Mouse (Mus musculus) lung, embryonic 16.5 days (tissue): Measurements from ENCODE around the gene Araf. TPM values are rescaled to one million over a fixed set of nuclear protein-coding genes. Genes with fewer than 3 reads are reported as not detected.

Experiments used
- microRNA-seq: library from miRNA; unstranded; fragments of <30 nt; microRNA quantifications from one replicate; pipeline ENCODE4, GENCODE M21; 2016
- polyA plus RNA-seq: library from polyadenylated mRNA; unstranded; fragments of >200 nt; fragmentation: Nextera tagmentation; extraction: Ambion mirVana; gene quantifications from 2 replicates; pipeline ENCODE4 v1.2.1, GENCODE M21; 2015

Araf gene
- polyA plus RNA-seq, 1 experiment from 2014 or later = 107 TPM

Small RNA genes within 50 kb of the gene (microRNA-seq; reads per million reads assigned to microRNA genes)
- gene Gm24824 (not detected), gene Mir5617 (not detected)

Other genes starting within 250 kb of the Araf start
- gene Rgn, start 248.0 kb upstream of the Araf start, polyA plus RNA-seq = 2.3 and 4.8 TPM in 2 replicates
- 66.3 and 68.7 TPM in 2 replicates for gene Rbm10, start 180.3 kb upstream of the Araf start, polyA plus RNA-seq
- 253 and 258 TPM in 2 replicates for gene Ndufb11, start 180.2 kb upstream of the Araf start, polyA plus RNA-seq
- gene Uba1, start 139.5 kb upstream of the Araf start, polyA plus RNA-seq = 181 and 190 TPM in 2 replicates
- gene Cdk16, start 109.9 kb upstream of the Araf start, polyA plus RNA-seq = 95.4 and 101 TPM in 2 replicates
- gene Usp11, start 93.9 kb upstream of the Araf start, polyA plus RNA-seq = 41.4 and 42.3 TPM in 2 replicates
- 24.8 and 26.1 TPM in 2 replicates for gene Timp1, start 72.4 kb downstream of the Araf start, polyA plus RNA-seq
- 0.31 TPM in 2 replicates for gene Syn1, start 123.2 kb downstream of the Araf start, polyA plus RNA-seq
- 8.0 and 11.9 TPM in 2 replicates for gene Cfp, start 133.7 kb downstream of the Araf start, polyA plus RNA-seq
- gene Elk1, start 152.8 kb downstream of the Araf start, polyA plus RNA-seq = 11.1 and 11.6 TPM in 2 replicates
- 55.3 and 57.8 TPM in 2 replicates for gene Uxt, start 164.2 kb downstream of the Araf start, polyA plus RNA-seq